Mouse (Mus musculus) G1E (cell line): ENCODE measurements around the gene Taar4. TPM values are rescaled to one million over a fixed set of nuclear protein-coding genes. Genes with fewer than 3 reads are reported as not detected.

Experiments used
- ATAC-seq: 2 replicates; pipeline ENCODE4 v1.8.0; 2016; ENCODE audit warnings: mild to moderate bottlenecking; ENCODE audit not compliant: insufficient number of reproducible peaks, poor library complexity, low FRiP score, severe bottlenecking; ENCODE audit errors: extremely low read depth
- DNase-seq: peaks from one replicate; pipeline ENCODE4 v3.0.0; 2012; ENCODE audit warnings: low spot score
- H3K27me3 ChIP-seq: 2 replicates; pipeline ENCODE4 v1.6.1; 2012; ENCODE audit warnings: mild to moderate bottlenecking, low read length, inconsistent platforms; ENCODE audit not compliant: insufficient read depth
- H3K36me3 ChIP-seq: replicated peaks from 2 replicates; pipeline ENCODE3; 2012; ENCODE audit warnings: mild to moderate bottlenecking, inconsistent platforms
- H3K4me1 ChIP-seq: 2 replicates; pipeline ENCODE4 v1.6.1; 2012; ENCODE audit warnings: low read depth, low read length, inconsistent platforms, mixed read lengths; ENCODE audit not compliant: insufficient read depth
- H3K4me3 ChIP-seq: 2 replicates; pipeline ENCODE4 v1.5.1; 2012; ENCODE audit warnings: low read depth, mild to moderate bottlenecking, inconsistent platforms, low read length, moderate library complexity, mixed read lengths
- H3K9me3 ChIP-seq: replicated peaks from 2 replicates; pipeline ENCODE4 v1.6.1; 2012; ENCODE audit warnings: inconsistent platforms
- CTCF ChIP-seq: IDR thresholded peaks from 2 replicates; pipeline ENCODE4 v1.5.1; 2012; ENCODE audit warnings: low read depth, low read length, inconsistent platforms, mixed read lengths
- GATA1 ChIP-seq: IDR thresholded peaks from 2 replicates; pipeline ENCODE4 v1.6.1; 2012; ENCODE audit warnings: borderline replicate concordance, low read length, inconsistent platforms, mixed read lengths
- GATA2 ChIP-seq: IDR thresholded peaks from 2 replicates; pipeline ENCODE4 v1.6.1; 2012; ENCODE audit warnings: low read depth, low read length, inconsistent platforms, borderline replicate concordance
- POLR2AphosphoS5 ChIP-seq: IDR thresholded peaks from 2 replicates; pipeline ENCODE4 v1.6.1; 2012; ENCODE audit warnings: low read depth, low read length, inconsistent platforms; ENCODE audit not compliant: insufficient replicate concordance
- TAL1 ChIP-seq: conservative IDR thresholded peaks from 2 replicates; pipeline ENCODE4 v1.6.1; 2012; ENCODE audit warnings: low read depth, low read length, inconsistent platforms, mixed read lengths
- polyA plus RNA-seq: library from polyadenylated mRNA; stranded (reverse); fragments of >175 nt; gene quantifications from 2 replicates; pipeline ENCODE4 v1.2.3, GENCODE M21; 2012
- total RNA-seq, 2 experiments: library from RNA; stranded (forward) in 1 of 2; stranded (reverse) in 1 of 2; fragments of 200-1000 nt in 1 of 2; fragments of >200 nt in 1 of 2; fragmentation: Nextera tagmentation in 1 of 2; gene quantifications; 2 replicates each; pipeline ENCODE4 v1.2.3; 2014 to 2017

Gene Taar4
- not detected in 2 replicates for total RNA-seq (2014; fragmentation: Nextera tagmentation)
- total RNA-seq (2017): 0.29 TPM in 1 of 2 replicates, not detected in the other
- not detected in 2 replicates for polyA plus RNA-seq

GRCm38 (mm10) chr10:23960444-23960915, at the start of gene Taar4:
TSS of gene Taar4 (plus strand) at chr10:23960494.
- TF ChIP-seq POLR2AphosphoS5 (no peak), CTCF (no peak), TAL1 (no peak), GATA1 (no peak), GATA2 (no peak)
- H3K4me3 ChIP-seq: no peak within 1 kb of the TSS
- H3K27me3 ChIP-seq: no peaks in the 10 kb centered on the region
- ATAC-seq (no peak), DNase-seq (no peak)
- H3K36me3 ChIP-seq: no peaks in the 10 kb centered on the region
- no peaks in the 10 kb centered on the region for H3K9me3 ChIP-seq
- H3K4me1 ChIP-seq: no peaks in the 10 kb centered on the region

DNA sequence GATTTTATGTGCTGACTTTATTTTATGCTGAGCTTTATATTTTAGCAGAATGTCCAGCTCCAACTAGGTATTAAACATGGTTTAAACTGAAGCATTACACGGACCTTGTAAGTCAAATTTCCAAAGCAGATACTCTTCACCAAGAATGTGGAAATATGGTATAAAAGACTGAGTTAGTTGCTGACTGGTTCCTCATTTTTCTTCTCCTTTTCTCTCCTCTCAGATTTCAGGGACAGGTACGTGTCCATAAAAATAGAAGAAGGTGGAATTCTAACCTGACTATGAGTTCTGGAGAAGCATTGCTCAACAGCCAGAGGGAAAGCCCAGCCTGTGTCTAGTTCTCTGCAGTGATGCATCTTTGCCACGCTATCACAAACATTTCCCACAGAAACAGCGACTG, 40.2 kb upstream of the Taar4 start, which contains the start of gene Taar1:
TSS of gene Taar1 (plus strand) at position 301 of the 400 bp plus-strand sequence.
- H3K9me3 ChIP-seq: no peaks in the 10 kb centered on the region
- no peak for ATAC-seq
- no peak for TF ChIP-seq POLR2AphosphoS5
- TF ChIP-seq GATA1: no peak
- TF ChIP-seq CTCF: no peak
- no peak for TF ChIP-seq GATA2
- no peak for TF ChIP-seq TAL1
- H3K27me3 ChIP-seq: no peaks in the 10 kb centered on the region
- H3K4me3 ChIP-seq: no peak within 1 kb of the TSS
- H3K4me1 ChIP-seq: no peaks in the 10 kb centered on the region
- DNase-seq: no peak
- H3K36me3 ChIP-seq: no peaks in the 10 kb centered on the region

DNA sequence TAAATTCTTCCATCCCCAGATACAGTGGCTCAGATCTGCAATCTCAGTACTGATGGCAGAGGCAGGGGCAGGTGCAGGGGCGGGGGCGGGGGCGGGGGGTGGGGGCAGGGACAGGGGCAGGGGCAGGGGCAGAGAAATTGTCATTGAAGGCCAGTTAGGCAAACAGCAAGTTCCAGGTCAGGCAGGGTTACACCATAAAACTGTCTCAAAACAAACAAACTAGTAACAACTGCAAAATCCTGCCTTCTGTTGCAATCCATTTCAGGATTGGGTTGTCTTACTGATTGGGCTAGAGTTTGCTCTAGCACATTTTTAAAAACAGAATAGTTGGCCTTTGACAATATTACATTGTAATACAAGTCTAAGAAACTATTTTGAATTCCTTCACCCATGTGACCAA, 37.8 kb upstream of the Taar4 start:
- H3K4me1 ChIP-seq: no peaks in the 10 kb centered on the region
- TF ChIP-seq TAL1 (no peak), GATA1 (no peak), CTCF (no peak), POLR2AphosphoS5 (no peak), GATA2 (no peak)
- ATAC-seq: no peak
- H3K27me3 ChIP-seq: no peaks in the 10 kb centered on the region
- DNase-seq: no peak
- no peak overlapping the region for H3K4me3 ChIP-seq
- no peaks in the 10 kb centered on the region for H3K36me3 ChIP-seq
- H3K9me3 ChIP-seq: no peaks in the 10 kb centered on the region

- DNase-seq (no peak), ATAC-seq (no peak)
- no peaks in the 10 kb centered on the region for H3K9me3 ChIP-seq
- TF ChIP-seq GATA2 (no peak), TAL1 (no peak), GATA1 (no peak), POLR2AphosphoS5 (no peak), CTCF (no peak)
- H3K36me3 ChIP-seq: no peaks in the 10 kb centered on the region
- no peaks in the 10 kb centered on the region for H3K4me1 ChIP-seq
- H3K27me3 ChIP-seq: no peaks in the 10 kb centered on the region
- no peak overlapping the region for H3K4me3 ChIP-seq
Observed at GRCm38 (mm10) chr10:23923941-23924340, 36.4 kb upstream of the Taar4 start.

DNA sequence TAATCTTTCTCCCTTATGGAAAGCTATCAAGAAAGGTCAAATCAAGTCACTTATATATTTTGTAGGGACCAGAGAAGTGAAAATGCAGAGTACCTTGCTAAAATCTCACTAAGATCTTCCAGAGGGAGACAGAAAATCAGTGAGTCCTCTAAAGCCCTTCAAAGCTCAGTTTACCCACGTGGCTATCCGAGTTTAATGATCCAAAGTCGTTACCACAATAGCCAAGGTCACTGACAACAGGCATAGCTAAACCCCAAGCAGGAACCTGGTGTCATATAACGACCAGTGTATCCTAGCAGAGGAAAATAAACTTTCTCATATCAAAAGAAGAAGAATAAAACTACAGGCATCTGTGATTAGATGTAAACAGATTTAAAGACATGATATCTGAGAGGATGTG, 22.7 kb upstream of the Taar4 start:
- Histone ChIP-seq H3K4me1 (no peaks in the 10 kb centered on the region), H3K9me3 (no peaks in the 10 kb centered on the region), H3K27me3 (no peaks in the 10 kb centered on the region), H3K4me3 (no peak overlapping the region), H3K36me3 (no peaks in the 10 kb centered on the region)
- ATAC-seq (no peak), DNase-seq (no peak)
- no peak for TF ChIP-seq CTCF
- TF ChIP-seq GATA2: no peak
- no peak for TF ChIP-seq POLR2AphosphoS5
- TF ChIP-seq TAL1: no peak
- TF ChIP-seq GATA1: no peak

DNA sequence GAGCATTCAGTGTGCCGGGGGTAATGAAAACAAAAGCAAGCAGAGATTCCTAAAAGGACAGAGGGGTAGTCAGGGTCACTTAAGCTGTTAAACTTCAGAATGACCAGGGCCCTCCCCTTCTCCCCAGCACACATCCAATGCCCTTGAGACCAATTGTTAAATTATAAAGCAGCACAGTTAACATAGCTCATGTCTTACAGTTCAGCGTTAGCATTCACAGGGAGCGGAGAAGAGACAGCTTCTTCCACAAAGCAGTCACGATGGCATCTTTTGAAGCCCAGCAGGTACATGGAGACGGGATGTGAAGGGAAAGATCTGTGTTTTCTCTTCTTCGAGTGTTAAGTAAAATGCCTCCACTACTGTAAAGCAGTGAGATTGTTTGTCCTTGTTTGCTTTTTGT, 22.0 kb upstream of the Taar4 start, which contains the start of gene Taar2:
TSS of gene Taar2 (plus strand) at position 261 of the 400 bp plus-strand sequence.
- no peak; the same call in 1 of the 2 replicates for ATAC-seq

More for the DNA sequence above, 22.0 kb upstream of the Taar4 start, which contains the start of gene Taar2:
- Histone ChIP-seq H3K4me1 (no peaks in the 10 kb centered on the region), H3K27me3 (no peaks in the 10 kb centered on the region), H3K4me3 (no peak within 1 kb of the TSS), H3K36me3 (no peaks in the 10 kb centered on the region), H3K9me3 (no peaks in the 10 kb centered on the region)
- DNase-seq: no peak
- TF ChIP-seq TAL1 (no peak), POLR2AphosphoS5 (no peak), CTCF (no peak), GATA1 (no peak), GATA2 (no peak)
